Mouse (Mus musculus): ENCODE results near the gene Ros1. TPM values are rescaled to one million over a fixed set of nuclear protein-coding genes. Genes with fewer than 3 reads are reported as not detected.

The Ros1 gene
- total RNA-seq, 4 experiments from 2014 or later, result not detected

DNA sequence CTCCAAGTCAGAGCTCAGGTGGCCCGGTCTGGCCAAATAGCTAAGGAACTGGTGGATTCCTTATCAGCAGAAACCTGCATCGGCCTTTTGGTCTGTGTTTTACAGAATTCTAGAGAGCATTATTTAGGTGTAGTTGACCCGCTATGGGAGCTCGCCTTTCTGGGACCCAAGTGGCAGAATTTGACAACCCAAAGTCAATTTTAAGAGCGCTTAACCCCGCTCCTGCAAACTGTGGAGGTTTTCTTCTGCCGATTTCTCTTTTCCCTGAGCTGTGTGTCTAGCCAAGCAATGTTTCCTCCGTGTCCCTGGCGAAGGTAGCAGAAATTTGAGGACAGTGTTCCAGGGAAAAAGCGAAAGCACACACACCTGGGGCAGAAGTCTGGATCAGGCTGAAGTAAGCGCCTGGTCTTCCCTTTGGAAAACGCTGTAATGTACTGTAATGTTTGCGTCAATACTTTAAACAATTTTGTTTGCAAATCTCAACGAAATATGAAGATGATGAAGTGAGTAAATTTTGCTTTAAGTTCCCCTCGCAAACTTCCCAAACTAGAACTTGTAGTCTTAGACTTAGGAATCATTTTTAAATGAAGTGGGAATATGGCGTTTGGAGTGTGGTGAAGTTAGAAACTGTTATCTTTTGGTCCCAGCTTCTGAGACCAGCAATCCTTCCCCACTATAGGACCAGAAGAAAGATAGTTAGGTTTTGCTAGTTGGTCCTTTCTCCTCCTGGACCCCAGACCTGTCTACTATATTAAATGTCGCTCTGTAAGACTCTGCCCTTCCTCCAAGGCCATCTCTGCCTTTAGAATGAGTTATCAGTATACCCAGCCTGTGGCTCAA is 171.6 kb downstream of the Ros1 start:
- DNase-seq (ENCODE audit: low spot score in 2 of 2), result no peak

DNA sequence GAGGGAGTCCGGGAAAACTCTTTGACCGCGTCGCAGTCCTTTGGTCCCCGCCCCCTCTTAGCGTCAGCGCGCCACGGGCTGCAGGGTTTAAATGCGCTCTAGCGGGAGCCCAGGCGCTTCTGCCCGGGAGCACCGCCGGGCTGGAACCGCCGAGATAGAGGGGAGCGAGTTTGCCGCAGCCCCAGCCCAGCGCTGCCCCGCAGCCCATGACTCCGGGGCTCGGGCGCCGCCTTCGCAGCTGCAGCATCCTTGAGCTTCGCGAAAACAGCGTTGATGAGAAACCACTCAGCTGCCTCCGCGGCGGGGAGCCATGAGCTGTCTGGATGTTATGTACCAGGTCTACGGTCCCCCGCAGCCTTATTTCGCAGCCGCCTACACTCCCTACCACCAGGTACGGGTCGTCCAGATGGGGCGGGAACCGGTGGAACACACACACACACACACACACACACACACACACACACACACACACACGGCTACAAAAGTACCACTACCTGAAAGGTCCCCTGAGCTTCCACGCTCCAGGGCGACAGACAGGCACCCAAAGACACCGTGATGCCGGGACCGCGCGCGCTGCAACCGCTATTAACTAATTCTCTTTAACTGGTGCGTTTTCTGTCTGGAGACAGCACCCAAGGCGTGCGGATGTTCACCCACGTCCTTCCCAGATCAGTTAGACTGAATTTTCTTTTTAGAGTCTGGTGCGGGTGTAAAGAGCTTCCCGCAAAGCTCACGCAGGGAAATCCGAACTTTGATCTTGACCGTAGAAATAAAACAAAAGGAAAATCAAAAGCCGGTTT is 172.4 kb downstream of the Ros1 start, which contains the start of gene Vgll2:
Gene Vgll2, plus strand, starts transcription at position 90 of the 800 bp plus-strand sequence.
- DNase-seq (ENCODE audit: low spot score in 2 of 2), result peak; percentile 11 to 18

DNA sequence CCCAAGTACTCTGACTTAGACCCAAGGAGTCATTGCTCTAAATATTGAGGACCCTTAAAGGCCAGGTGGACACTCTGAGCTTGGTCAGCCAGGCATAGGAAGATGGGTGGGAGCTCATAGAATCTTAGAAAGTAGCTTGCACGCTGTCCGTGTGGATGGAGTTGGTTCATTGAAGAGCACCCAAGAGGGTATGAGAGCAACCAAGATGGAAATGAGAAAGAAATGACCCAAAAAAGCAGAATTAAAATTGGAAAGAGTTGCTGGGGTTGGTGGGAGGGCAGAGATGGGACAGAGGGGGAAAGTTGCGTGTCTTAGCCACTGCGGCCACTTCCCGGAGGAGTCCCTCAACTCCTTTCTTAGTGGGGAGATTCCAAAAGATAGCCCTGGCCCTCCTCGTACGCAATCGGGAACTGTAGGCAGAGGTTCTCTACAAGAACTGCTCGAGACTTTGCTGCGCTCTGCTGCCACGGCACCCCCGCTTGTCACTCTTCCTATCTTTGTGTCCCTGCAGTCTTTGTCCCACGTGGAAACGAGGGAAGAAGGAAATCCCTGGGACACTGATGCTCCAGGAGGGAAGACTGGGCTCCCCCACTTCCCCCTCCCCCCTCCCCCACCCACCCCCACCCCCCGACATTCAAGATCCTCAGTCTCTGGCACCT is 173.2 kb downstream of the Ros1 start:
- DNase-seq (ENCODE audit: low spot score in 2 of 2), result no peak

DNA sequence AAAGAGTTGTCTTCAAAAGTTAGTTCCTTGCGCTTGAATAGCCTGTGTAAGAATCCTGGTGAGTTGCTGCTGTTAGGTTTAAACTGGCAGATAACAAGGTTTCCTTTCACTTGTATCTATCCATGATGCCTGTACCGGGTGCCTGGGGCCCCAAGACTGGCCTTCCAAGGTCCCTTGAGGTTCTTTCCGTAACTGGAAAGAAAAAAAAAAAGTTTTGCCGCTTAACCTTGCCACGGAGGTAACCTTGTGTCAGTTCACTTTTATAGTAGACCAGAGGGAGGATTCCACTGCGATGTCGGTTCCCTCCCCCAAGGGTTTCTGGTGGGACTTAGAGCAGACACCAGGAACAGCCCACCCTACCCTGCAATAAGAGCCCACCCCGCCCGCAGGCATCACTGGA is 173.8 kb downstream of the Ros1 start:
- no peak for DNase-seq (ENCODE audit: low spot score in 2 of 2)

DNA sequence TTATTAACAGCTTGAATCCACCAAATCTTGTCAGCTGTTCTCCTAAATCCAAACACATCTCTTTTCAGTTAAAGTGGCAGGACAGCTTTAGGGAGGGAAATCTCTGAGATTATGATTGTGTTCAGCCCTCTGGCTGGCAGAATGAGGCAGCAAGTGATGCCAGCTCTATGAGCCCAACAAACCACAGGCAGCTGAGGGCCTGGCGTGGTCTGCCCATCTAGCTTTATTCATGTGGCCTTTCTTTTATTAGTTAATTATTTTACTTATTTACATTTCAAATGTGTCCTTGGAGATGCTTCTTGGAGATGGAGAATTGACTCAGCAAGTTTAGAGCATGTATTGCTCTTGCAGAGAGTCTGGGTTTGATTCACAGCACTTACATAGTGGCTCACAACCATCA is 176.6 kb downstream of the Ros1 start:
- no peak for DNase-seq (ENCODE audit: low spot score in 2 of 2)

Small RNA genes within 50 kb of the gene (microRNA-seq; reads per million reads assigned to microRNA genes)
- gene Gm24084, result 0 reads per million in 2 experiments

Other genes with a start within 250 kb of the Ros1 start
- gene Vgll2, start 172.7 kb downstream of the Ros1 start, total RNA-seq (2022), result not detected
- 1 to 10 TPM; 6.4 to 8.4 (median 7.3) TPM for gene Dcbld1, start 38.4 kb upstream of the Ros1 start, total RNA-seq (2022)
- gene Gm26741, start 163.5 kb upstream of the Ros1 start, total RNA-seq (2022), result not detected
- 10 to 100 TPM; 40.2 to 43.0 (median 41.9) TPM for gene Gopc, start 186.9 kb upstream of the Ros1 start, total RNA-seq (2022)
- gene Nepn, start 193.7 kb upstream of the Ros1 start, total RNA-seq (2022), result not detected
- gene Nus1, start 222.3 kb upstream of the Ros1 start, total RNA-seq (2022), result 10 to 100 TPM; 56.8 to 71.7 (median 60.3) TPM